Mouse (Mus musculus) hindbrain, embryonic 10.5 days (tissue): ENCODE measurements at regions not wholly inside any gene's neighbourhood (a gene's known extent, or its start where the extent isn't known, plus 50 kb on each side); places are given as distances from the start of the nearest gene placed in this dataset.

ENCODE experiments used
- DNase-seq: peaks from one replicate; pipeline ENCODE4 v3.0.0-alpha.2; 2017; ENCODE audit warnings: low spot score
- H3K27ac ChIP-seq: fragments of 300-500 bp; sonication (generic); 2 replicates; pipeline ENCODE4 v1.5.1; 2016; ENCODE audit warnings: mild to moderate bottlenecking, moderate library complexity
- H3K27me3 ChIP-seq: fragments of 300-500 bp; sonication (generic); 2 replicates; pipeline ENCODE4 v1.6.1; 2016; ENCODE audit warnings: mild to moderate bottlenecking; ENCODE audit not compliant: poor library complexity, insufficient read depth, severe bottlenecking
- H3K36me3 ChIP-seq: fragments of 300-500 bp; sonication (generic); 2 replicates; pipeline ENCODE4 v1.6.1; 2016; ENCODE audit warnings: mild to moderate bottlenecking, moderate library complexity
- H3K4me1 ChIP-seq: fragments of 300-500 bp; sonication (generic); replicated peaks from 2 replicates; pipeline ENCODE4 v1.6.1; 2016; ENCODE audit warnings: mild to moderate bottlenecking
- H3K4me3 ChIP-seq: fragments of 300-500 bp; sonication (generic); 2 replicates; pipeline ENCODE4 v1.5.1; 2016; ENCODE audit warnings: mild to moderate bottlenecking, moderate library complexity
- H3K9me3 ChIP-seq: fragments of 300-500 bp; sonication (generic); 2 replicates; pipeline ENCODE4 v1.6.1; 2016; ENCODE audit warnings: mild to moderate bottlenecking, moderate library complexity
- WGBS: fragments of 180-500 bp; shearing (Covaris S2); methylation state at CpG from one replicate; pipeline ENCODE4 v1.1.7; 2016; 5-methylcytosine and 5-hydroxymethylcytosine counted together

DNA sequence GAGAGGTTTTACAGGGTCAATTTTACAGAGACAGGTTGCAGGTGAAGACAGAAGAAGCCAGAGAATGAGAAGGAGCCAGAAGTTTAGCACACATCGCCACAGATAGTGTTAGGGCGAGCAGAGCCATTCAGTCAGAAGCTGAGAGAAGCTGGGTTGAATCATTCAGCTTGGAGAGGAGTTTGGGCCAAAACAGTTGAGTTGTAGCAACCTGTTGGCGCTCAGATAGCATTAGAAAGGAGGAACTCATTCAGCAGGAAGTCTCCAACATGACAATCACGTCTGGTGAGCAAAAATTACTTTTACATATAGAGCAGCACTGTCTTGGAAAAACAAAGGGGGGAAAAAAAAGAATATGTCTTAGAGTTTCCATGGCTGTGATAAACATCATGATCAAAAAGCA lies 53.2 kb downstream of the Fam43a start:
- DNase-seq, result no peak
- Histone ChIP-seq H3K4me3 (no peak overlapping the region), H3K9me3 (peaks cover 6% of the 10 kb centered on the region; the same call in 1 of the 2 replicates), H3K36me3 (no peaks in the 10 kb centered on the region), H3K27me3 (no peaks in the 10 kb centered on the region), H3K4me1 (peaks cover 13% of the 10 kb centered on the region), H3K27ac (no peak overlapping the region)
- 83% methylated on average over 4 of the region's 4 CpGs for WGBS

DNA sequence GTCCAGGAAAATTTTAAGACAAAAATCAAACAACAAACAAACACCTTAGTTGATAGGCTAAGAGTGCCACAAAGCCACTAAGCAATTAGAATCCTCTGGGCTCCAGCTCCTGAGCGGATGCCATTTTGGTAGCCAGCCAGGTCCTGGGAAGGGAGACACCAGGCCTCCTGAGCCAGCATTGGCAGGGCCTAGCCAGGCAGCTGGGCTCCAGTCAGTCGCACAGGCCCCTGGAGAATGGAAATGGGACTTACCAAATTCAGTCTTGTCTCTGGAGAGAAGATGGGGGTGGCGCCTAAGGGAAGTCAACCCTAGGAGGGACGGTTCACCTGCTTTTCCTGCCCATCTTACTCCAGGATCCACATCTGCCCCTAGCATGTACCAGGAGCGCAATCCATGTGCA lies 54.3 kb downstream of the Fam43a start:
- Histone ChIP-seq H3K4me1 (peaks cover 13% of the 10 kb centered on the region), H3K9me3 (peaks cover 6% of the 10 kb centered on the region; the same call in 1 of the 2 replicates), H3K27me3 (no peaks in the 10 kb centered on the region), H3K36me3 (no peaks in the 10 kb centered on the region), H3K27ac (0 out of 2 replicates have a peak overlapping the region, but pooled peaks have one; percentile 29), H3K4me3 (no peak overlapping the region)
- DNase-seq, result no peak
- WGBS, result 85% methylated on average over 5 of the region's 5 CpGs

DNA sequence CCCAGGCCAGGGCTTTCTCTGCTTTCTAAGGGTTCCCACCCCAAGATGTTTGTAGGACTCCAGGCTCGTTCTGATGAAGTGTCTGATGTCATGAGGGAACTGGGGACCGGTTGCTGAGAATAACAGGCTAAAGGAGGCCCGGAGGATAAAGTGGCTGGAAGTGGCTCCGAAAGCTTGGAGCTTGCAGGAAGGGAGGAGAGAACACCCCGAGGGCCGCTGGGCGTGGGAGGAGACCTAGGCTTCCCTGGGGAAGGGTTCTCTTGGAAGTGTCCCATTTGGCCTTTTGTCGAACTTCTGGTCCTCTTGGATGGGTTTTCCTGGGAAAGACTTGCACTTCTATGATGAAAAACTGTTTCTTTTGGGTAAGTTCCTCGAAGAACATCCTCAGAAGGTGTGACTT lies 54.7 kb downstream of the Fam43a start:
- 0 out of 2 replicates have a peak overlapping the region, but pooled peaks have one; percentile 29 for H3K27ac ChIP-seq
- no peaks in the 10 kb centered on the region for H3K36me3 ChIP-seq
- H3K4me3 ChIP-seq, result no peak overlapping the region
- no peaks in the 10 kb centered on the region for H3K27me3 ChIP-seq
- DNase-seq, result no peak
- peaks cover 5% of the 10 kb centered on the region; the same call in 1 of the 2 replicates for H3K9me3 ChIP-seq
- WGBS, result 83% methylated on average over 9 of the region's 9 CpGs
- peaks cover 13% of the 10 kb centered on the region for H3K4me1 ChIP-seq

DNA sequence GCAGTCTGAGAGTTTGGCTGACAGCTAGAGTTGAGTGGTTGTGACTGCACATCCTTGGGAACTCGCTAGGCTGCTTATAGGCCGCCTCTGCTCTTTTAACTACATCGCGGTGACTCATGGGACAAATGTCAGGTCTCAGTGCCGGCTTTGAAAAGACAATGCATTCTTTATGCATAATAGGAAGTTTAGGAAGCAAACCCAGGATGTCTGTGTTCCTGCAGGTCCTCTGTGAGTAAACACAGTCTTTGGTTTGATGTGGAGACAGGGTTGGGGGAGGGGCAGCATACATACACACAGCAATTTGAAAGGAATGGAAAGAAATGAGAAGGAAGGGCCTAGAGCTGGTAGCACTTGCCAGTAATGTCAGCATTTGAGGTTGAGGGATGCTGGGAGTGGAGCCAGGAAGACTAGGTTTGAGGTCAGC lies 56.3 kb downstream of the Fam43a start:
- Histone ChIP-seq H3K27ac (peak overlapping the region; percentile 29; the same call in 1 of the 2 replicates), H3K4me1 (peaks cover 14% of the 10 kb centered on the region), H3K27me3 (no peaks in the 10 kb centered on the region), H3K4me3 (no peak overlapping the region), H3K9me3 (no peaks in the 10 kb centered on the region), H3K36me3 (no peaks in the 10 kb centered on the region)
- 44% methylated on average over 5 of the region's 5 CpGs for WGBS
- peak; percentile 15 for DNase-seq

DNA sequence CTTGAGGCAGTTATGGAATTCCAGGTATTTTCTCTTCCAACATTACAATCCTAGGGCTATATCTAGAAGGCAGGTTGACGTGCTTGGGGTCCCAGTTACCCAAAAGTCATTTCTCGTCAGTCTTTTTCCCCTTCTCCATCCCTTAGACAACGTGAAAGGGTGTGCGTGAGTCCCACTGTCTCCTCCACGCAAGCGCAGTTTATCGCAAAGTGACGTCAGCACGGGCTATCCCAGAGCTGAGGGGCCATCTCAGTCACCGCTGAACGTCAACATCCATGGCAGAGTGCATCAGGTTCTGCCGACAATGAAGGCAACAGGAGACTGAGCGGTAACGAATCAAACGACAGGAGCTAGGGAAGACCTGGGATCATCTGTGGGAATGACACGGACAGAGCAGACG lies 57.4 kb downstream of the Fam43a start:
- H3K4me1 ChIP-seq, result peaks cover 24% of the 10 kb centered on the region
- DNase-seq, result no peak
- no peaks in the 10 kb centered on the region for H3K9me3 ChIP-seq
- no peak overlapping the region for H3K27ac ChIP-seq
- no peak overlapping the region for H3K4me3 ChIP-seq
- no peaks in the 10 kb centered on the region for H3K27me3 ChIP-seq
- WGBS, result 91% methylated on average over 17 of the region's 17 CpGs
- H3K36me3 ChIP-seq, result no peaks in the 10 kb centered on the region

DNA sequence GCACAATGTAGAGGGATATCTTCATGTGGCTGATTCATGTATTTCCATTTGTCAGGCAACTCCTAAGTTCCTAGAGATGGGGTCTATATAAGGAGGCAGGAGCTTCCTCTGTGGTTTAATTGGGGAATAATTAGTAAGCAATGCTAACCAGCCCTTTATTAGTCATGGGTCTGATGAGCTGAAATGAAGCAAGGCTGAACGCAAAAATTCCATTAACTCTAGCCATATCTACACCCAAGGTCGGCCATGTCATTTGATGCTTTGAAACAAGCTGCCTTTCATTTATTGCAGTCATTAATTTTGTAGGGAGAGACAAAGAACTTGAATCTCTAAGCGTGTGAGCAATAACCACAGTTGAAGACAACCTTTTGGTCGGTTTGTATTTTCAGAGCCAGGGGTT lies 59.4 kb downstream of the Fam43a start:
- no peaks in the 10 kb centered on the region for H3K9me3 ChIP-seq
- H3K36me3 ChIP-seq, result no peaks in the 10 kb centered on the region
- no peak for DNase-seq
- no peak overlapping the region for H3K4me3 ChIP-seq
- no peak overlapping the region for H3K27ac ChIP-seq
- H3K4me1 ChIP-seq, result peaks cover 32% of the 10 kb centered on the region
- H3K27me3 ChIP-seq, result 0 out of 2 replicates have a peak, but pooled peaks cover 3% of the 10 kb centered on the region
- WGBS, result 94% methylated on average over 4 of the region's 4 CpGs

DNA sequence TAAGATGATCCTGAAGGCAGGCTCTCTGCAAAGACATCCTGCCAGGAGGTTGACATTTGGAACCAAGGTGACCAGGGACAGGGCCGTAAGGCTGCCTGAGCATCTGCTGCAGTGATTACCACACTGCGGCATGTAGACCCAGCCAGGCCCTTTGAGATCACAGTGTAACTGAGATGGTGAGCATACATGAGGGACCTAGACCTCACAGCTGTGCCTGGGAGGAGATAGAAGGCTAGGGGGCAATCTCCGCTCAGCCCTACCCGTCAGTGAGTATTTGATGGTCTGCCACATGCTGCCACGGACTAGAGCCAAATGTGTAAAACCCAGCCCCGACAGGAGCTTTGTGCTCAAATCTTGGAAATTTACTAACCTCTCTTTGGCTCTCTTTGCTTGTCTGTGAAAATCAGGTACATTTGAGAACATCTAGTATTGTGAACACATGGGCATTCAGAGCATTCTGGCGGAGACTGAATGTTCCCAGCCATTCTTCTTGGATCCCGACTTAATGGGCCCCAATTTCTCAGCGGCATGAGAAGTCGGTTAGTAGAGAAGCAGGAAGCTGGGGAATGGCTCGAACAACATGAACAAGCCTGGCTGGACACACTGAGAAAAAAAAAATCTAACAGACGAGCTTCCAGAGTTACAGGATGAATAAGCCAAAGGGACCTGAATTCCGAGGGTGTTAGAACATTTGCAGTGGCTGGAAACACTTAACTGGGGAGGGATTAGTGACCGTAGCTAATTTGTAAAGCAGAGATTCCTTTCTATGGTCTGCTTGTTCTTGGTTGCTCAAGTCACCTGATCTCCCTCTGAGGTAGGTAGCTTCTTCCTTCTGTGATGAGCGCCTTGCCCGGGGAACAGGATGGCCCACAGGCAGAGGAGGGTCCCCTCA lies 61.8 kb downstream of the Fam43a start:
- Histone ChIP-seq H3K27me3 (0 out of 2 replicates have a peak, but pooled peaks cover 3% of the 10 kb centered on the region), H3K36me3 (no peaks in the 10 kb centered on the region), H3K9me3 (no peaks in the 10 kb centered on the region), H3K4me1 (peaks cover 31% of the 10 kb centered on the region), H3K27ac (no peak overlapping the region), H3K4me3 (no peak overlapping the region)
- DNase-seq, result no peak
- 71% methylated on average over 16 of the region's 16 CpGs for WGBS

DNA sequence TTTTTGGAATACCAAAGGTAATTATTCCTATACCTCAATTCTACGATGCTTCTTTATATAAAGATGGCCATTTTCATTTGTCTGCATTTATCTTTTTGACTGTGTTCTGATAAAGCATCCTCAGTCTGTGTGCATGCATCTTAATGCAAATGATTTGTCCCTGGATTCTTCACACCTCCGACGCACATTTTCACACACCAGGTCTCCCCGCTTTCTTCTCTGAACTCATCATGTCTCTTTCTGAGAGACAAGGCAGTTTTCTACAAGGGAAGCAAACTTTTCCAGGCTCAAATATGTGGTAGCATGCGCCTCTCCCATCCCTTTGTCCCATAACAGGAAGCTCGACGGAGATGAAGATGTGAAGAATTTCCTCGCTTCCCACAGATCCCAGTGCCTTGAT lies 63.5 kb downstream of the Fam43a start:
- Histone ChIP-seq H3K4me3 (no peak overlapping the region), H3K27me3 (0 out of 2 replicates have a peak, but pooled peaks cover 3% of the 10 kb centered on the region), H3K27ac (no peak overlapping the region), H3K9me3 (no peaks in the 10 kb centered on the region), H3K4me1 (peaks cover 28% of the 10 kb centered on the region), H3K36me3 (no peaks in the 10 kb centered on the region)
- no peak for DNase-seq
- 74% methylated on average over 8 of the region's 8 CpGs for WGBS

DNA sequence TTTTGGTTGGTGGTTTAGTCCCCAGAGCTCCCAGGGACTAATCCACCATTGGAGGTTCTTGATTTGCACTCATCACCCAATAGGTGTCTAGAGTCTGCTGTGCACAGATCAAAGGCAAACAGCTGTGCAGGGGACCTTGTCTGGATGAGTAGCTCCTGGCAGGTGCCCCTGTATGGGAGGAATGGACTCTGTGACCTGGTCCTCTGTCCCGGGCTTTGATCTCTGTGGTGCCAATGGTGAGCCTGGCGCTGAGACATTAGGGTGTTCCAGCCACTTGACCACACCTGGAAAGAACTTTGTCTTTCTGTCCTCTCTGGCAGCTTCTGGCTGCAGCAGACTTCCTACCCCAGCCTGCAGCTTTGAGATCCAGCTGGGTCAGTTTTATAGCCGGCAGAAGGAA lies 64.4 kb downstream of the Fam43a start:
- Histone ChIP-seq H3K4me3 (no peak overlapping the region), H3K36me3 (no peaks in the 10 kb centered on the region), H3K9me3 (no peaks in the 10 kb centered on the region), H3K27me3 (0 out of 2 replicates have a peak, but pooled peaks cover 3% of the 10 kb centered on the region), H3K27ac (no peak overlapping the region), H3K4me1 (peaks cover 28% of the 10 kb centered on the region)
- 77% methylated on average over 3 of the region's 3 CpGs for WGBS
- DNase-seq, result no peak

DNA sequence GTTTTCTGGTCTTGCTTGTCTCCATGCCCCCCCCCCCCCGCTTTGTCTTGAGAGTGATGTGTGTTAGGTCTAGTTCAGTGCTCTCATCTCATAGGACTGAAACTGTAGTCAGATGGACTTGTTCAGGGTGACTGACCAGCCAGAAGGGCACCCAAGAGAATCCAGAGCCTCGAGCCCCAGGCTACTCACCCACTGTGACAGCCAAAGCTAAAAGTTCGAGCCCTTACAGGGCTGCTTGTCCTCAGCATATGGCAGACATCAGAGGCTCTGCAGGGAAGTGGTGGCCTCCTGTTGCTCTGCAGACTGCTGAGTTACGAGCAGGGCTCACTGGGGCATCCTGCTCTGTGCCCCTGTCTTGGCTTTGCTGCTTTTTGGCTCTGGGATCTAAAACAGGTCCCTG lies 64.9 kb downstream of the Fam43a start:
- Histone ChIP-seq H3K9me3 (no peaks in the 10 kb centered on the region), H3K36me3 (no peaks in the 10 kb centered on the region), H3K27ac (no peak overlapping the region), H3K4me3 (no peak overlapping the region), H3K27me3 (0 out of 2 replicates have a peak, but pooled peaks cover 3% of the 10 kb centered on the region), H3K4me1 (peaks cover 28% of the 10 kb centered on the region)
- DNase-seq, result no peak
- 43% methylated on average over 4 of the region's 4 CpGs for WGBS

DNA sequence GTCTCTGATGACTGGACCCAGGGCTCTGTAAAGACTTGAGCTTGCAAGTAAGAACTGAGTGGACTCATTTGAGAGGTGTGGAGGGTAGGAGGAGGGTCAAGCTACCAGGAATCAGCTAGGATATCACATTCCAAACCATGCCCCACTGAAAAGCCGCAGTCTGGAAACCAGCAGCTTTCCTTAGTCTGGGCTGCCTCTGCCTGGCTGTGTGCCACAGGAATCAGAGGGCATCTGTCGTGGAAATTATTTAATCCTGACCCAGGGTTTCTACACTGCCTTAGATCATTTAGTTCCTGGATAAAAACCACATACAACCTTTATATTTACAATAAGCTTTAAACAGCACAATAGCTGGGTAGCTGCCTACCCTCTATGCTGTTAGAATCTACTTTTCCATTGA lies 66.4 kb downstream of the Fam43a start:
- H3K4me1 ChIP-seq, result peaks cover 27% of the 10 kb centered on the region
- H3K27me3 ChIP-seq, result 0 out of 2 replicates have a peak, but pooled peaks cover 3% of the 10 kb centered on the region
- H3K36me3 ChIP-seq, result no peaks in the 10 kb centered on the region
- no peaks in the 10 kb centered on the region for H3K9me3 ChIP-seq
- DNase-seq, result no peak
- 69% methylated on average over 2 of the region's 2 CpGs for WGBS
- H3K27ac ChIP-seq, result no peak overlapping the region
- no peak overlapping the region for H3K4me3 ChIP-seq

DNA sequence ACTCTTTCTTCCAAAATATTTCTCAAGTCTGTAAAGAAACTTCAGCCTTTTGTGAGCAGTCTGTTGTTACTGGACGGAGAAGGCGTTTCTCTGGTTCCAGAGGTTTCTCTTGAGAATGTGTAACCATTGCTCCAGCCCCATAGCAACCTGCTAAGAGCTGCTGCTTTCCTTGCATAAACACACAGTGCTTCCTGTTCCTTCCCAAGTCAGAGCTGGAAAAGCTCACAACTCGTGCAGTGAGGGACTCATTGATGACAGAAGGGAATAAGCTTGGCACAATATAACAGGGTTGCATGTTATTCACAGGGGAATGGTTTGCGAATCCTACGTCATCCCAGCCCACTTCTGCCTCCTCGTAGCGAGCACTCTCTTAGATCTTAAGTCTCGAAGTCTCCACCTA lies 70.4 kb downstream of the Fam43a start:
- no peaks in the 10 kb centered on the region for H3K9me3 ChIP-seq
- no peaks in the 10 kb centered on the region for H3K36me3 ChIP-seq
- no peak overlapping the region for H3K4me3 ChIP-seq
- H3K4me1 ChIP-seq, result peaks cover 4% of the 10 kb centered on the region; the same call in 1 of the 2 replicates
- no peak overlapping the region for H3K27ac ChIP-seq
- H3K27me3 ChIP-seq, result no peaks in the 10 kb centered on the region
- WGBS, result 80% methylated on average over 8 of the region's 8 CpGs
- DNase-seq, result no peak

DNA sequence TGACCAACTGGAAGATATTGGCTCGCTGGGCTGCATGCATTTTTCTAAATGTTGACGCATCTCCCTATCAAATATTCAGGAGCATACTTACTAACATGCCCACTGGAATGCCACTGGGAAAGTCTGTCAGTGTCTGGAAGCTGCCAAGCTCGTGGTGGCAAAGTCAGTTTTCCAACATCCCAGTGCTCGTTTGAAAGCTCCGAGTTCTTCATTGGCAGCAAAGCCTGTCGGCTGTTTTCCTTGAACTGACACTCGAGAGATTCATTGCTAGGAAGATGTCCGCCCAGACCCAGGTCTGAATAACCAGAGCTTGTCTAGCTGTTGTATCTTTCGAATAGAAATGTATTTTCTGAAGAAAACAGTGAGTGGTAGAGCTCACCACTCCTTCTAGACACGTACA lies 72.1 kb downstream of the Fam43a start:
- H3K4me1 ChIP-seq, result no peaks in the 10 kb centered on the region
- H3K36me3 ChIP-seq, result no peaks in the 10 kb centered on the region
- no peak overlapping the region for H3K4me3 ChIP-seq
- H3K27me3 ChIP-seq, result no peaks in the 10 kb centered on the region
- WGBS, result 87% methylated on average over 10 of the region's 10 CpGs
- DNase-seq, result no peak
- no peaks in the 10 kb centered on the region for H3K9me3 ChIP-seq
- H3K27ac ChIP-seq, result no peak overlapping the region
